9 mouse cellular contexts compared by ENCODE assay signal in the genomic region with DNA sequence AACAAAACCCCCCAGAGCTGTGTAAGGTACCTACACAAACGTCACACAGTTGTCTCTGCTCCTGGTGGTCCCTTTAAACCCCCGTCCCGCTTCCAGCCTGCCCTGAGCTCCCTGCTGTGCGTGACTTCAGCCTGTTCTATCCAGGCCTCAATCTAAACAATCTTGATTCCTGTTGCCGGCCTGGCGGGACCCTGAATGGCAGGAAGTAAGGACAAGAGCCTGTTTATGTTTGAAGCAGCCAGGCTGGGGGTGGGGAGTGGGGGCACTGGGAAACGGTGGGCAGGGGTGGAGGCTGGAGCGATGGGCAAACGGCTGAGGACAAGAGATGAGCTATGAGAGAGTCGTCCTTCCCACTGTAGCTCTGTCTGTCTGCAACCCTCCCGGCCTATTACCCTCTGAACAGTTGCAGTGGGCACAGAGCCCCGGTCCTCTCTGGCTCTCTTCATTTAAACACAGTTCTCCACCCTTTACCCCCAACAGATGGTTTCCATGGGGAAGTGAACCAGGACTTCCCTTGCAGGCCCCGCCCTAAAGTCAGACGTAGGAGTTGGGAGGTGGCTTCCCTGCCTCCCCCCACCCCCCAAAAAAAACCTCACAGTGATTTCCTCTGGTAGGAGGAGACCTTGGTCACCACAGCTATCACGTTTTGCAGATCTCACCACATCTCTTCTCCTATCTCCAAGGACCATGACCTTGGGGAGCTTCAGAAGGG. TPM values are rescaled to one million over a fixed set of nuclear protein-coding genes. Genes with fewer than 3 reads are reported as not detected.
DNase-seq lines count a peak whose midpoint lies in the region; ATAC-seq and TF ChIP-seq lines count a peak whose summit lies in the region.
"Had no signal": no experiment of that assay in that cellular context is flagged by ENCODE, and none has a peak within 500 bp of the region (broad histone marks: within the 10 kb centered on the region; RNA-seq: fewer than 3 reads in every experiment).

No protein-coding gene starts in this region.

- no peak overlapping the region for H3K4me2 ChIP-seq in midbrain, embryonic 14.5 days (ENCODE audit: low read length)

- H3K4me3 ChIP-seq in left cerebral cortex, adult 2 months, result peak overlapping the region; percentile 13; the same call in 1 of the 2 replicates
- H3K4me3 ChIP-seq in midbrain, embryonic 14.5 days (replicated peaks; ENCODE audit: low read depth, low read length), result no peak overlapping the region

- peak; percentile 80 for ATAC-seq in common myeloid progenitor, adult 5-6 weeks (replicated peaks; ENCODE audit: low read depth, poor library complexity, severe bottlenecking)
- peak; percentile 51 to 59 for ATAC-seq in hematopoietic stem cell, adult 5-6 weeks (replicated peaks in 1 of 2; ENCODE audit: insufficient read depth in 1 of 2, low FRiP score in 2 of 2, low TSS enrichment in 1 of 2, low read depth in 1 of 2, poor library complexity in 2 of 2, severe bottlenecking in 2 of 2)
- ATAC-seq in midbrain, embryonic 14.5 days (ENCODE audit: low FRiP score, low TSS enrichment), result no peak

- H3K9ac ChIP-seq in midbrain, embryonic 14.5 days (replicated peaks; ENCODE audit: low read length), result no peak overlapping the region

- no peaks in the 10 kb centered on the region for H3K36me3 ChIP-seq in midbrain, embryonic 14.5 days (ENCODE audit: control insufficient read depth, insufficient read depth, low read length)

- 29% methylated on average over 15 of the region's 15 CpGs for WGBS in midbrain, embryonic 14.5 days

- H3K4me1 ChIP-seq in midbrain, embryonic 14.5 days (ENCODE audit: control insufficient read depth, insufficient read depth, low read length), result peaks cover 6% of the 10 kb centered on the region

- intact Hi-C loops in left cerebral cortex, adult 2 months (cut with DNase I), result no loop called here

- peaks cover 23% of the 10 kb centered on the region for H3K27me3 ChIP-seq in midbrain, embryonic 14.5 days (ENCODE audit: control insufficient read depth, insufficient read depth, low read length)

- no peaks in the 10 kb centered on the region for H3K9me3 ChIP-seq in midbrain, embryonic 14.5 days (ENCODE audit: control insufficient read depth, low read length)

- TF ChIP-seq CTCF in left cerebral cortex, adult 2 months (IDR thresholded peaks at IDR 0.05), result no peak

- peak overlapping the region; percentile 47; the same call in 1 of the 2 replicates for H3K27ac ChIP-seq in left cerebral cortex, adult 2 months
- no peak overlapping the region for H3K27ac ChIP-seq in midbrain, embryonic 14.5 days (replicated peaks; ENCODE audit: low read depth, low read length)

- no peak for DNase-seq in left cerebral cortex, adult 2 months (ENCODE audit: extremely low spot score in 1 of 2, low spot score in 2 of 2)
- no peak for DNase-seq in left cerebral cortex, adult 9 months (ENCODE audit: low spot score in 2 of 2)
- DNase-seq in lung, postnatal 14 days, result peak; percentile 74
- DNase-seq in right cerebral cortex, postnatal 25 days, result no peak
- DNase-seq in adrenal gland, postnatal 4 days (ENCODE audit: low spot score in 2 of 2), result no peak
- no peak for DNase-seq in midbrain, embryonic 14.5 days

RNA-seq across cellular contexts. Expression of a gene that starts 5.8 kb away (rescaled TPM):
- 10 to 100 TPM; 13.8 to 15.1 TPM for total RNA-seq in left cerebral cortex, adult 2 months (2021)
- total RNA-seq in common myeloid progenitor, adult 5-6 weeks (2017), result 0.49 and 5.8 TPM in 2 replicates
- total RNA-seq in hematopoietic stem cell, adult 5-6 weeks (2017), result 2.0 and 4.8 TPM in 2 replicates
- total RNA-seq in adrenal gland, postnatal 4 days (2021), result 10 to 100 TPM; 22.4 to 22.9 TPM
- 3.3 and 4.4 TPM in 2 replicates for polyA plus RNA-seq in midbrain, embryonic 14.5 days (2014; fragmentation: Nextera tagmentation; extraction: Ambion mirVana)

RNA-seq across cellular contexts. Expression of a gene that starts 18.6 kb away (rescaled TPM):
- not detected for total RNA-seq in left cerebral cortex, adult 2 months (2021)
- not detected in 2 replicates for total RNA-seq in common myeloid progenitor, adult 5-6 weeks (2017)
- total RNA-seq in hematopoietic stem cell, adult 5-6 weeks (2017), result not detected in 2 replicates
- 1 to 10 TPM in 1 of 2 experiments, under 1 TPM in 1; 0.73 to 1.2 TPM for total RNA-seq in adrenal gland, postnatal 4 days (2021)
- not detected in 2 replicates for polyA plus RNA-seq in midbrain, embryonic 14.5 days (2014; fragmentation: Nextera tagmentation; extraction: Ambion mirVana)
- polyA plus RNA-seq: liver, embryonic 16.5 days had no signal

RNA-seq across cellular contexts. Expression of a gene that starts 39.7 kb away (rescaled TPM):
- 100 to 1,000 TPM; 102 to 114 TPM for total RNA-seq in left cerebral cortex, adult 2 months (2021)
- 11.6 and 13.4 TPM in 2 replicates for total RNA-seq in common myeloid progenitor, adult 5-6 weeks (2017)
- total RNA-seq in hematopoietic stem cell, adult 5-6 weeks (2017), result 19.6 and 25.5 TPM in 2 replicates
- 10 to 100 TPM; 18.5 to 19.9 TPM for total RNA-seq in adrenal gland, postnatal 4 days (2021)
- polyA plus RNA-seq in midbrain, embryonic 14.5 days (2014; fragmentation: Nextera tagmentation; extraction: Ambion mirVana), result 30.4 and 39.0 TPM in 2 replicates

RNA-seq across cellular contexts. Expression of a gene that starts 55.8 kb away (rescaled TPM):
- total RNA-seq in left cerebral cortex, adult 2 months (2021), result 1 to 10 TPM; 1.2 to 1.4 TPM
- not detected in 2 replicates for total RNA-seq in common myeloid progenitor, adult 5-6 weeks (2017)
- not detected in 2 replicates for total RNA-seq in hematopoietic stem cell, adult 5-6 weeks (2017)
- total RNA-seq in adrenal gland, postnatal 4 days (2021), result 10 to 100 TPM; 13.5 to 13.8 TPM
- polyA plus RNA-seq in midbrain, embryonic 14.5 days (2014; fragmentation: Nextera tagmentation; extraction: Ambion mirVana), result 0.09 and 0.11 TPM in 2 replicates
